Mouse (Mus musculus) spleen, adult 2 months (tissue): Measurements from ENCODE around the gene Ehd3.

Experiments used
- CTCF ChIP-seq: fragments of 200-500 bp; IDR thresholded peaks from 2 replicates; pipeline ENCODE4 v1.5.1; 2011; ENCODE audit warnings: mild to moderate bottlenecking, inconsistent platforms; ENCODE audit not compliant: insufficient read depth, insufficient read length, insufficient replicate concordance; ENCODE audit errors: extremely low read depth
- POLR2A ChIP-seq: fragments of 200-500 bp; IDR thresholded peaks from 2 replicates; pipeline ENCODE4 v1.6.1; 2011; ENCODE audit warnings: low read depth, low read length, inconsistent platforms

- no peak for TF ChIP-seq CTCF
- TF ChIP-seq POLR2A, result no peak
Measured at GRCm38 (mm10) chr17:73880286-73880685, 76.4 kb downstream of the Ehd3 start.
